Mouse (Mus musculus) liver, embryonic 13.5 days (tissue): ENCODE measurements around the gene Fpr2. TPM values are rescaled to one million over a fixed set of nuclear protein-coding genes. Genes with fewer than 3 reads are reported as not detected.
A peak's percentile ranks its signal among the peaks of the same experiment; 100 is the strongest.

ENCODE experiments used
- ATAC-seq: fragments of 200-750 bp; cut with Nextera tagmentation; 2 replicates; pipeline ENCODE4 v1.8.0; 2017; ENCODE audit warnings: low read depth, mild to moderate bottlenecking, moderate number of reproducible peaks, moderate library complexity
- DNase-seq: peaks from one replicate; pipeline ENCODE4 v3.0.0; 2022
- H3K27ac ChIP-seq: fragments of 300-500 bp; sonication (generic); 2 replicates; pipeline ENCODE4 v1.5.1; 2015; ENCODE audit warnings: moderate library complexity, mild to moderate bottlenecking, inconsistent platforms
- H3K27me3 ChIP-seq: fragments of 300-500 bp; sonication (generic); 2 replicates; pipeline ENCODE4 v1.6.1; 2015; ENCODE audit warnings: mild to moderate bottlenecking, inconsistent platforms
- H3K36me3 ChIP-seq: fragments of 300-500 bp; sonication (generic); 2 replicates; pipeline ENCODE4 v1.6.1; 2015; ENCODE audit warnings: mild to moderate bottlenecking, inconsistent platforms
- H3K4me1 ChIP-seq: fragments of 300-500 bp; sonication (generic); replicated peaks from 2 replicates; pipeline ENCODE4 v1.6.1; 2015; ENCODE audit warnings: inconsistent platforms
- H3K4me2 ChIP-seq: fragments of 300-500 bp; sonication (generic); 2 replicates; pipeline ENCODE4 v1.6.1; 2015; ENCODE audit warnings: inconsistent platforms, mild to moderate bottlenecking, moderate library complexity
- H3K4me3 ChIP-seq: fragments of 300-500 bp; sonication (generic); replicated peaks from 2 replicates; pipeline ENCODE4 v1.5.1; 2015; ENCODE audit warnings: mild to moderate bottlenecking, inconsistent platforms
- H3K9ac ChIP-seq: fragments of 300-500 bp; sonication (generic); 2 replicates; pipeline ENCODE4 v1.6.1; 2015; ENCODE audit warnings: mild to moderate bottlenecking, inconsistent platforms
- H3K9me3 ChIP-seq: fragments of 300-500 bp; sonication (generic); replicated peaks from 2 replicates; pipeline ENCODE4 v1.6.1; 2016; ENCODE audit warnings: inconsistent platforms
- WGBS: fragments of 180-500 bp; shearing (Covaris S2); methylation state at CpG from one replicate; pipeline ENCODE4 v1.1.7; 2015; ENCODE audit not compliant: insufficient replicate concordance; 5-methylcytosine and 5-hydroxymethylcytosine counted together
- polyA plus RNA-seq: library from polyadenylated mRNA; unstranded; fragments of >200 nt; fragmentation: Nextera tagmentation; extraction: Ambion mirVana; gene quantifications from 2 replicates; pipeline ENCODE4 v1.2.1, GENCODE M21; 2015

Gene Fpr2
- polyA plus RNA-seq, 1 experiment from 2014 or later = 0.95 TPM

- ATAC-seq (peak; percentile 41; the same call in 1 of the 2 replicates), DNase-seq (no peak)
- Histone ChIP-seq H3K4me1 (no peaks in the 10 kb centered on the region), H3K9ac (no peak overlapping the region), H3K36me3 (no peaks in the 10 kb centered on the region), H3K27me3 (0 out of 2 replicates have a peak, but pooled peaks cover 2% of the 10 kb centered on the region), H3K4me2 (no peak overlapping the region), H3K27ac (no peak overlapping the region), H3K9me3 (no peaks in the 10 kb centered on the region), H3K4me3 (no peak overlapping the region)
- 65% methylated on average over 1 of the region's 1 CpGs for WGBS
Measured at GRCm38 (mm10) chr17:17856612-17857011, 31.0 kb upstream of the Fpr2 start.

GRCm38 (mm10) chr17:17857446-17857845 lies 30.2 kb upstream of the Fpr2 start:
- Histone ChIP-seq H3K9ac (no peak overlapping the region), H3K4me2 (no peak overlapping the region), H3K27me3 (no peaks in the 10 kb centered on the region), H3K4me3 (no peak overlapping the region), H3K36me3 (no peaks in the 10 kb centered on the region), H3K27ac (no peak overlapping the region), H3K4me1 (no peaks in the 10 kb centered on the region), H3K9me3 (no peaks in the 10 kb centered on the region)
- DNase-seq (no peak), ATAC-seq (no peak)
- WGBS = 57% methylated on average over 1 of the region's 1 CpGs

- Histone ChIP-seq H3K27me3 (no peaks in the 10 kb centered on the region), H3K4me3 (no peak overlapping the region), H3K4me2 (no peak overlapping the region), H3K9ac (no peak overlapping the region), H3K4me1 (no peaks in the 10 kb centered on the region), H3K36me3 (no peaks in the 10 kb centered on the region), H3K9me3 (no peaks in the 10 kb centered on the region), H3K27ac (no peak overlapping the region)
- DNase-seq (no peak), ATAC-seq (no peak)
- WGBS = 44% methylated on average over 3 of the region's 3 CpGs
Measured at GRCm38 (mm10) chr17:17860110-17860509, 27.5 kb upstream of the Fpr2 start.

GRCm38 (mm10) chr17:17862360-17862759 lies 25.3 kb upstream of the Fpr2 start:
- DNase-seq (no peak), ATAC-seq (no peak)
- 23% methylated on average over 1 of the region's 1 CpGs for WGBS
- Histone ChIP-seq H3K4me1 (no peaks in the 10 kb centered on the region), H3K4me2 (no peak overlapping the region), H3K9ac (no peak overlapping the region), H3K27me3 (no peaks in the 10 kb centered on the region), H3K27ac (no peak overlapping the region), H3K4me3 (no peak overlapping the region), H3K36me3 (no peaks in the 10 kb centered on the region), H3K9me3 (no peaks in the 10 kb centered on the region)

- H3K9me3 ChIP-seq = no peaks in the 10 kb centered on the region
- no peak overlapping the region for H3K27ac ChIP-seq
- DNase-seq = no peak
- WGBS = 35% methylated on average over 2 of the region's 2 CpGs
- no peak overlapping the region for H3K4me3 ChIP-seq
- no peak for ATAC-seq
- H3K9ac ChIP-seq = no peak overlapping the region
- H3K4me1 ChIP-seq = no peaks in the 10 kb centered on the region
- no peaks in the 10 kb centered on the region for H3K27me3 ChIP-seq
- no peaks in the 10 kb centered on the region for H3K36me3 ChIP-seq
- no peak overlapping the region for H3K4me2 ChIP-seq
Measured at GRCm38 (mm10) chr17:17865168-17865567, 22.5 kb upstream of the Fpr2 start.

GRCm38 (mm10) chr17:17866801-17867469 lies 20.7 kb upstream of the Fpr2 start:
- ATAC-seq = peak; percentile 48; the same call in 1 of the 2 replicates
- H3K27me3 ChIP-seq = no peaks in the 10 kb centered on the region
- no peak for DNase-seq
- no peak overlapping the region for H3K4me2 ChIP-seq
- no peak overlapping the region for H3K27ac ChIP-seq
- no peaks in the 10 kb centered on the region for H3K36me3 ChIP-seq
- H3K9me3 ChIP-seq = no peaks in the 10 kb centered on the region
- no peaks in the 10 kb centered on the region for H3K4me1 ChIP-seq
- no peak overlapping the region for H3K9ac ChIP-seq
- H3K4me3 ChIP-seq = no peak overlapping the region
- 58% methylated on average over 11 of the region's 11 CpGs for WGBS

GRCm38 (mm10) chr17:17870892-17871550 lies 16.6 kb upstream of the Fpr2 start:
- no peaks in the 10 kb centered on the region for H3K9me3 ChIP-seq
- H3K4me2 ChIP-seq = no peak overlapping the region
- no peaks in the 10 kb centered on the region for H3K36me3 ChIP-seq
- no peak overlapping the region for H3K4me3 ChIP-seq
- H3K9ac ChIP-seq = no peak overlapping the region
- WGBS = 44% methylated on average over 2 of the region's 2 CpGs
- H3K27ac ChIP-seq = no peak overlapping the region
- no peak for DNase-seq
- no peaks in the 10 kb centered on the region for H3K27me3 ChIP-seq
- no peaks in the 10 kb centered on the region for H3K4me1 ChIP-seq
- no peak for ATAC-seq

GRCm38 (mm10) chr17:17871697-17872096 lies 15.9 kb upstream of the Fpr2 start:
- no peaks in the 10 kb centered on the region for H3K4me1 ChIP-seq
- ATAC-seq (no peak), DNase-seq (no peak)
- H3K9me3 ChIP-seq = no peaks in the 10 kb centered on the region
- no peak overlapping the region for H3K27ac ChIP-seq
- no peak overlapping the region for H3K9ac ChIP-seq
- 32% methylated on average over 2 of the region's 2 CpGs for WGBS
- no peaks in the 10 kb centered on the region for H3K27me3 ChIP-seq
- no peaks in the 10 kb centered on the region for H3K36me3 ChIP-seq
- no peak overlapping the region for H3K4me3 ChIP-seq
- no peak overlapping the region for H3K4me2 ChIP-seq

GRCm38 (mm10) chr17:17879347-17879746 lies 8.3 kb upstream of the Fpr2 start:
- H3K36me3 ChIP-seq = no peaks in the 10 kb centered on the region
- WGBS = 37% methylated on average over 1 of the region's 1 CpGs
- no peak overlapping the region for H3K4me3 ChIP-seq
- no peak overlapping the region for H3K4me2 ChIP-seq
- no peaks in the 10 kb centered on the region for H3K4me1 ChIP-seq
- H3K27me3 ChIP-seq = no peaks in the 10 kb centered on the region
- no peak overlapping the region for H3K9ac ChIP-seq
- no peaks in the 10 kb centered on the region for H3K9me3 ChIP-seq
- DNase-seq (no peak), ATAC-seq (no peak)
- H3K27ac ChIP-seq = no peak overlapping the region

GRCm38 (mm10) chr17:17882672-17883071 lies 5.0 kb upstream of the Fpr2 start:
- H3K36me3 ChIP-seq = no peaks in the 10 kb centered on the region
- no peak for DNase-seq
- no peaks in the 10 kb centered on the region for H3K27me3 ChIP-seq
- H3K27ac ChIP-seq = no peak overlapping the region
- no peak overlapping the region for H3K4me2 ChIP-seq
- 53% methylated on average over 3 of the region's 3 CpGs for WGBS
- no peaks in the 10 kb centered on the region for H3K9me3 ChIP-seq
- no peak for ATAC-seq
- no peak overlapping the region for H3K9ac ChIP-seq
- no peak overlapping the region for H3K4me3 ChIP-seq
- H3K4me1 ChIP-seq = no peaks in the 10 kb centered on the region

GRCm38 (mm10) chr17:17883840-17884239 lies 3.8 kb upstream of the Fpr2 start, which contains the start of gene Fpr1:
Gene Fpr1 (minus strand): TSS chr17:17883940.
- Histone ChIP-seq H3K9ac (no peak within 1 kb of the TSS), H3K9me3 (no peaks in the 10 kb centered on the region), H3K4me1 (no peaks in the 10 kb centered on the region), H3K27ac (no peak within 1 kb of the TSS), H3K36me3 (no peaks in the 10 kb centered on the region), H3K4me3 (no peak within 1 kb of the TSS), H3K27me3 (no peaks in the 10 kb centered on the region), H3K4me2 (no peak within 1 kb of the TSS)
- 45% methylated on average over 1 of the region's 1 CpGs for WGBS
- no peak for DNase-seq
- ATAC-seq = no peak
